Mouse (Mus musculus) urinary bladder, postnatal 10 days (tissue): ENCODE measurements at regions not wholly inside any gene's neighbourhood (a gene's known extent, or its start where the extent isn't known, plus 50 kb on each side); places are given as distances from the start of the nearest gene placed in this dataset.
"Not testable (repeated sequence)": the region's sequence is repeated elsewhere in the genome, so short reads cannot be mapped to it uniquely, and the experiment has no call there.

Source experiments
- DNase-seq: peaks from one replicate; pipeline ENCODE4 v3.0.0; 2022; ENCODE audit warnings: low spot score

DNA sequence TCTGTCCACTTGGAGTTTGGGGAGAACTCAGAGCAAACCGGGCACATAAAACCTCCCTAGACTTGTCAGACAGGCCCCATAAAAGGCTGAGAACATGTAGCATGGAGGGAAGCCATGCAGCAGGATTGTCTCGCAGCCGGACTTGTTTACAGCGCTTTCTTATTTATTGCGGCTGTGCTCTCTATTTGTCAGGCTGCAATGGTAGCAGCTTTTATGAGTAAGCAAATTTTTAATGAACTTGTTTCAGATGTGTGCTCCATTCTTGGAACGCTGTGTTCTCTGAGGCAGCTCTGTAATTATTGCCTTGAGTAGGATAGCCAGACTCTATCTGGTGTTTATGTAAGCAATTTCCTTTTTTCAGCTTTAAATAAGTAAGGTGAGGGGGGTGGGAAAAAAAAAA, 169.2 kb upstream of the Camk1g start:
- DNase-seq = no peak

DNA sequence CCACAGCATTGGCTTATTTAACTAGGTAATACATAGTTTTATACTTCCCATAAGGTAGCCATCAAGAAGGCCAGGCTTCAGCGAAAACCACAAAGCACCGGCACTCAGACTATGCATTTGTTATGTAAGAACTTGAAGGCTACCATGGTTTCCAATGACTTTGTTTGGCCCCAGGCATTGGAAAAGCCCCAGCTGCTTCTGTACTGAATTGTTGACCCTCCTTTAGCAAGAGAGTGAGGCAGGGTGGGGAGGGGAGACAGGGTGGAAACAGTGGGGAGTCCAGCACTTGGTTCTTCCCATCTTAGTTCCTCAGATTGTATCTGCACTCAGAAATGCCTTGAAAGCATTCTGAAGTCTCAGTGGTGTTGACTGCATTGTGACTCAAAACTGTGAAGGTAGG, 168.3 kb upstream of the Camk1g start:
- DNase-seq = no peak

DNA sequence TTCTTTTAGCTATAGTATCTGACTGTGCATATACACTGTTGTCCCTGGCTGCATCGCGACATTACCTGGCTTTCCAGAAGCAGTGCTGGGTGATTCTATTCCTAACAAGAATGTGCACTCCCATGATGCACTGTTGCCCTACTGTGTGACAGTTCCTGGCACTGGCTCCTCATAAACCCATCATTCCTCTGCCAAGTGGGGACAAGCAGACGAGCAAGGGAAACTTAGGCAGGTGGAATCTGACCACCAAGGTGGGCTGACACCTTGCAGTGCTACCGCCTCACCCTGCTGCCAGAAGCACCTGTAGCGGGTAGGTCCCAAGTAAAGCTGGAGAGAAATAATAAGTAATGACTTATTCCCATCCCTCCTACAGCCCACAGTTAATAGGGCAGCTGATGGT, 167.5 kb upstream of the Camk1g start:
- DNase-seq = no peak

DNA sequence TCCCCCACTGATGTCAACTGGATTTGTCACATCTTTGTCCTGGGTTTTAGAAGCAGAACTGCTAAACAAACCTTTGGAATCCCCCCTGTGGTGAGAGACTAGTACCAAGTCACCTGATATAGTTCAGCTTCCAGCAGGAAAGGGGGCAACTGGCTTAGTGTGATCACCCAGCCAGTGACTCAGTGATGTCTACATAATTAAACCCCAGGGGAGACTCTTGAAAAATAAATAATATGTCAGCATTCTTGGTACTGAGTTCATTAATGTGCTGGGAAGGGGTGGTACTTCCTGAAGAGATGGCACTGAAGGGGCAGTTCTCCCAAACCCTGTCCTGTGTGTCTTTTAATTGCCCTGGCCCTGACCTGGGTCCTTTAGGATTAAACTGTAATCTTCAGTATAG, 166.5 kb upstream of the Camk1g start:
- DNase-seq = no peak

DNA sequence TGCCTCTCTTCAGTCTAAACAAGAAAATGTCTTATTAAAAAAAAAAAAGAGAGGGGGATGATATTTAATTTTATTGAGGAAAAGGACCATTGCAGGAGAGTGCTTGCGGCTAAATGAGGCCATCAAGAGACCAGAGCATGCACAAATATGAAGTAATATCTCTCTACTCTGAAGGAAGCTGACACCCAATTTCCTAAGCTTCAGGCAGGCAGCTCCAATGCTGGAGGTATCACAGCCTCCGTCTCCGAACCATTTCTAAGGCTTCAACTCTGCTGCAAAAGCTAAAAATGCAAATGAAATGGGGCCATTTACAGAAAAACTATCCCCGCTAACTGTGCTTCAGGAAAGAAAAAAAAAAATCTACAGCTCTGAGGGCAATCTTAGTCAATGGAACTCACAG, 164.4 kb upstream of the Camk1g start:
- no peak for DNase-seq

DNA sequence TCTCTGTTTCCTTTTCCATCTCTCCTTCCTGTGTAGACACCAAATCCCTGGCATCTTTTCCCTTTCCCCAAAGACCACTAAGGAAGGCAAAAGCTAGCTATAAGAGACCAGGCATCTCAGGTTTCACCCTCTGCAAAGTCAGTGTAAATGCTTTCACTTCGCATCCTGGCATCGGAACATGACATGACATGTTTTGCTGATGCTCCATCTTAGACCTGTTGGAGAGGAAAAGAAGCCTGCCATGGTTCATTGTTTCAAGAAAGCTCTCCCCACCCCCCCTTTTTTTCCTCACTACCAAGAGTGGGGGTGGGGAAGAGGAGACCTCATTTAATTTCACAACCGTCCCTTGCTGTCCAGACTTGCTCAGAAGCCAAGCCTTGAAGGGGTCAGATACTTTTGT, 156.4 kb upstream of the Camk1g start:
- no peak for DNase-seq

DNA sequence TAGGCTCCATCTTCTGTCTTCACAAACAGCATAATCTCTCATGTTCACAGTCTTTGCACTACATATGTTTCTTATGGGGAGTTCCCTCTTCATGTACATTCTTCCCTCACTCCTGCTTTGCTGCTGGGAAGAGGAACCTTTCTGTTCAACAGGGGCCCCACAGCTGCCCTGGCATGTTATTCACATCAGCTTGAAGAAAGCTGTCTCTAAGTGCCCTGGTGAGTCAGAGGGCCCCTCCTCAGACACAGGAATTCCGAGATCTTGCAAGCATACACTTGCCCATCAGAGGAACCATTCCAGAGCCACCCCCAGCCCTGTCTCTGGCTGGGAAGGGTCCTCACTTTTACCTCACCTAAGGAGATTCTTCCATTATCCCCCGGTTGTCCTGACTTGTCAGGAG, 151.9 kb upstream of the Camk1g start:
- no peak for DNase-seq

DNA sequence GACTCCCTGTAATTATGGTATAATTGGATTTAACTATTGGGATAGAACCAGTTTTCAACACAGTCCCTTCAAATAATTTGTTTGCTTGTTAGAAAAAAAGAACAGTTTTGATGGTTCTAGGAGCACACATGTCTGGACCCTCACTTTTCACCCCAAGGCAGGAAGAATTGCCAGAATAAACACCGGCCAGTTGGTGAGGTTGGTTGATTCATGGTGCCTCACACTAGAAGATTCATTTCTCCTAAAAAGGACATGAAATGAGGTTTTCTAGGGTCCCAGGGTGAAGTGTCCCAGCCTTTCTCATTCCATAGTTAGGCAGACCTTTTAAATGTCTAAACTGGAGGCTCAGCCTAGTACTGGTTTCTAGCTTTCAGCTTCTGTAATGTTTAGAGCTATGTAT, 148.7 kb upstream of the Camk1g start:
- DNase-seq = no peak

DNA sequence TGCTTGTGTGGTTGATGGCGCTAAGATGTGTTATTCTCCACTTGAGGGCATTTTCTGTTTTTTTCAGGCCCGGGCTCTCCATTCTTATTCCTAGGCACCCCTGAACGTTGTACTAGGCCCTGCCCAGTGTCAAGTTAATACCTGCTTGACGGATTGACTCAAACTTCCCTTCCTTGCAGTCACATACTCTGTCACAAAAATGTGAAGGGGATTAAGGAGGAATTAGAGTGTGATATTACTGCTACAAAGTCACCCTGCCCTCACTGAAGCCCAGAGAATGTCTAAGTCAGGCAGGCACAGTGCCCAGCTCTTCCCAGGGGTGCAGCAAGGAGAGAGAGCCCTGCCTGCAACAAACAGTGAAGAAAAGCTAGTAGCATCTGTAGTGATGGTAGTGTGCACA, 147.9 kb upstream of the Camk1g start:
- DNase-seq = no peak

DNA sequence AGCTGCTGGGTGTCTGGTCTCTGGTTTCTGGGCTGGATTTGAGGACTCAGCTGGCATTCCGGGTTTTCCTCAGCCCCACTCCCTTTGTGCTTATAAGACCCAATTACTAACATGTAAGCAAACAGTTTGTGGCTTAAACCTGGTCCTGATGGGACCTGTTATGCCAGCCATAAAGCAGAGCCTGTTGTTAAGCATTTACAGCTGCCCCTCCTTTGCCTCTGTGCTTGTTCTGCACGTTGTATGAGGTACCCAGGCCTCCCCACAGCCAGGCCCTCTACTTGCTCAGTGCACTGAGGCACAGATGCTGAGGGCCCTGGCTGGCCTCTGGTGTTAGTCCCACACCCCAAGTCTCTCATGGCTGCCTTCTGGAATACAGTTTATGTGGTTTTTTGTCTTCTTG, 147.2 kb upstream of the Camk1g start:
- no peak for DNase-seq

DNA sequence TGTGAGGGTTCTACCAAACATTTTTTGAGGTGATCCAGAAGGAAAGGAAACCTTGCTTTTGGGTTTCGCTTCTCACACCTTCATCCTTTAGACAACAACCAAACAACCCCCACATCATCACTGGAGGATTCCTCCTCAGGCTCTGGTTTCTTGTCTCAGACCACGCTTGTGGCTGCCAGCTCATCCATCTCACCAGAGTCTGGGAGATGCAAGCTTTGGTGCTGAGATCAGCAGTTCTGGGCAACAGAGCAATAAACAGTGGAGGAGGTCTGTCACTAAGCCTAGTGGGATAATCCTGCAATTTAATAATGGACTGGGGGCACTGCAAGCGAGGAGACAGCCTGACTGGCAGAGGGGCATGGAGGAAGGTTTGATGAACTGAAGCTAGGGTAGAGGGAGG, 146.3 kb upstream of the Camk1g start:
- no peak for DNase-seq

DNA sequence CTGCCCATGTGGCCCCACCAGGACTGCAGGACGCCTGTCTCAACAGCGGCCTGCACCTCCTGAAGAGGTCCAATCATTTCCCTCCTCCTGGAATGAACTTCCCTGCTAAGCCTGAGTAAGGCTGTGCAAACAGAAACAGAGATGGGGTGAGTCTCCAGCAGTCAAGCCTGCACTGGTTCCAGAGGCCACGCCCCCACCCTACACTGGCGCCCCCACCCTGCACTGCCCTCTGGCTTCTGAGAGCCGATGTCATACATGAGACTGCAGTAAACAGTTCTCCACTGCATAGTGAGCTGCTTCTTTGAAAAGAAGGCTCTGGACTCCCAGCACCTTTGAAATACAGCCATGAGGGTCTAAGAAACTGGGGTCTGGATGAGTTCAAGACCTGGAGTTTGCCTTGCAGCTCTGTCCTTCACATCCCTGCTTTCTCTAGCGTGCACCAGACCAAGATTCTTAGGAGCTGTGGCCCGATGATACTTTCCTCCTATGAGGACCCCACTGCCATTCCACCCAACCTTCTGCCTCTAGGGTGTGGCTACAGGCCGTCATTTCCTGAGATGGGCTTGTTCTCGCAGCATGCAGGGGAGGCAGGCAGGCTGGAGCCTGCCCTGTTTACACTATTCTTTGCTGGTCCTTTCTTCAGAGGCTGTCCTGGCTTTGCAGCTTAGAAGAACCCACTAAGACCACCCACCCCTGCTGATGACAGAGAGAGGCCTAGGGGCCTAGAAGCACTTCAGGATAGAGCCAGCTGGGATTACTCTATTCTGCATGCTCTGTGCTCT, 144.0 kb upstream of the Camk1g start:
- DNase-seq = no peak

DNA sequence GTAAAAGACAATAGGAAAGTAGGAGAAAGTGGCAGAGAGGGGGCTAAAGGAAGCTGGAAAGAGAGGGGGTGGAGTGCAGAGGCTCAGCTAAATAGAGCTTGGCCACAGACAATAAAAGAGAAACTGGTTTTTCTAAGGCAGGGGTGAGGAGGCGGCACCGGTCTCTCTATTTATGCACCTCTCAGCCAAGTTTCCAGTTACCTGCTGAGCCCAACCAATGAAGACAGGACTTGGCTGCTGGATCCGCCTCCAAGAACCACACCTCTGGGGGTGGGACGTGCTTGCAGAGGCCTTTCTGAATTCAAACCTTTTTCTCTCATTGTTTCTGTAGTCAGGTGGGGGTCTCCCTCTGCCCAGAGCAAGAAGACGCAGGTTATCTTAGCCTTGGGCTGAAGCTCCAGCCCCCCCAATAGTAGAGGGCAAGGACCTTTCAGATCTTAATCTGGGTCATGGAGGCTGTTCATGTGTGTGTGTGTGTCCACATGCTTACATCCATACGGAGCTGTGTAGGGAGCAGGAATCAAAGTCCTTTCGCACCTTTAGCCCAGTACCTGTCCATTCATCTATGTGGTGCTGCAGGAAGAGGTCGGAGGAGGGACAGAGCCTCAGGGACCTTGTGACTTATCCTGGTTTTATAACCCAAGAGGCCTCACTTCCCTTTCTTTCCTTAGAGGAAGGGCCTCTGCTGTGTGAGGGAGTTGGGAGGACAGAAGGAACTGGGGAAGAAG, 140.1 kb upstream of the Camk1g start:
- no peak for DNase-seq

DNA sequence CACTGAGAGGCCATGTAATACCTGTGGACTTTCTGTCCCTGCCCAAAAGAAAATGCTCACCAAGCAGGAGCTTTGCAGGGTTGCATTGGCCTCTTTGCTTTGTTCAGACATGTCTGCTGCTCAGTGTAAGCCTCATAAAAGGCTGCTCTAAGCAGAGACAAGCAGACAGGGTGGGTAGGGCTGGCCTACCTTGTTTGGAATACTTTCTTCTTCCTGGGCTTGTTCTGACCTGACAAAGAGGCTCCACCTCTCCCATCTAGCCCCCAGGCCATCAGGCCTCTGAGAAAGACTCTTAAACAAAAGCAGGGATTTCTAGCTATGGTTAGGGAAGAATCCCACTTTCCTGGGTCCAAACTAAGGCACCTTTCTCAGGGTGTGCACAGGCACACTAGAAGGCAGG, 138.2 kb upstream of the Camk1g start:
- no peak for DNase-seq

DNA sequence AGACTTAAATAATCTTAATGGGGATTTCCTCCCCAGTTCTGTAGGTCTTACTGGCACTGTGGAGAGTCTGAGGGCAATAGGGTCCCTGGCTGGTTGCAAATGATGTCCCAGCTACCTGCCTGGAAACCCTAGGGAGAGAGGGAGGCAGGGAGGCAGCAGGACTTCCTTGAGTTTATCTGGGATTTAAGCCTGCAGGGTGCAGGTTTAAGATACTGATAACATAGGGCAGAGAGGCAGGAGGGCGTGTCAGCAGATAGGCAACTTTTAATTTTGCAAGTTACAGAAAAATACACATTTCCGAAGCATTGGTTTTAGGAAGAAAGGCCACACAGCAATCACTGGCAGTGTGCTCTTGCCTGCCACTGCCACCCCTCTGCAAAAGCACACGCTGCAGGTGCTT, 136.9 kb upstream of the Camk1g start:
- no peak for DNase-seq

DNA sequence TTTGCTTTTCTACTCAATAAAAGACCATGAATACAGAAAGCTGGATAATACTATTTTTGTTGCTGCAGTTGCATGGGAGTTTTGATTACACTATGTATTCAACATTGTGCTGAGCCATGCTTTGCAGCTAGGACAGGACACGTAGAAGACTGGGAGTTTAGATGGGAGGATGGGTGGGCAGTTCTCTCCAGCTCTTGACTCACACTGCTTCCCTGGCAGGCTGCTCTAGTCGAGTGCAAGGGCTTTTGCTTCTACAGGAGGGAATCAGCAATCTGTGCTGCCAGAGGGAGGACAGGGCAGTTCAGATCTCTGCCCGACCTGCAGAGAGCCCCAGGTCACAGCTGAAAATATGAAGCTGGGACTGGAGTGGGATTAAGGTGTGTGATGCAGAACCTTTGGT, 135.3 kb upstream of the Camk1g start:
- DNase-seq = no peak

DNA sequence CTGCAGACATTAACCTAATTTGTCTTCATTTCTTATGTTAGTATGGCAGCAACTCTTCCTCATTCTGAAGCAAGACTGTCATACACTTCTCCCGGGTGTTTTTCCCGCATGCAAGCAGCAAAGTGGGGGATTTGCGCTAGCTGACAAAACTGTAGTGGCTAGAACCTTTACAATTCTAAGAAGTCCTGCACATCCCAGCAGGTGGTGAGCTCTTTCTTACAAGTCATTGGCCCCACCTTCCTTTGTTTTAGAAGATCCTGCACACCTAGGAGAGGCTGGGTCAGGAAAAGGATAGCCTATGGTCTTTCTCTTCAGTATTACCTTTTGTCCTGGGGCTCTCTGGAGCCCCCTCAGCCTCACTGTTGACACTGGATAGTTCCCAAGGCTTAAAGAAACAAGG, 134.5 kb upstream of the Camk1g start:
- no peak for DNase-seq

DNA sequence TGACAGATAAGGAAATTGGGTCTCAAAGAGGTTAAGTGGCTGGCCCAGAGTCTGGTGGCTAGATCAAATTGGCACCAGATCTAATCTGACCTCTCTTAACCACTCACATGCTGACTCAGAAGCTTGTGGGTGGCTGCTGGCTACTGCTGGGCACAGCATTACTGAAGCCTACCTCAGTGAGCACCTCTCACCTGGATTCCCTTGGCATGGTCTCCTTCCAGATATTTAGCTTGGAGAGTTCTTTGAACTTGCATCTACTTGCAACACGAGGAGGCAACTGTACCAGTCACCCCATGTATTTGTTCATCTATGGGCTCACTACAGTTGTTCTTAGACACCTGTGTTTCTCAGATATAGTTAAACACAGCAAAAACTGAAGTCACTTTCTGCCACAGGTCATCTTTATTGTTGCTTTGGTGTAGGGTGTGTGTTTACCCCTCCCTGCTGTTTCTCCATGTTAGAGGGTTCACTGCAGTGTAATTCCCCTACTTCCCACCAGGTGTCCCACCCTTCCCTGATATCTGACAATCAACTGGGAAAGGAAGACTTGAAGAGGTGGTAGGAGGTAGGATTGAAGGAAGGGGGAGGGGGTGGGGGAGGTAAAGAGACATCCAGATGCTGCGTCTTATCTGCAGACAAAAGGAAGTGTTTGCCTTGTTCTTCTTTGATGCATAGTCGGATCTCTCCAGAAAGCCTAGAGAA, 133.7 kb upstream of the Camk1g start:
- no peak for DNase-seq

DNA sequence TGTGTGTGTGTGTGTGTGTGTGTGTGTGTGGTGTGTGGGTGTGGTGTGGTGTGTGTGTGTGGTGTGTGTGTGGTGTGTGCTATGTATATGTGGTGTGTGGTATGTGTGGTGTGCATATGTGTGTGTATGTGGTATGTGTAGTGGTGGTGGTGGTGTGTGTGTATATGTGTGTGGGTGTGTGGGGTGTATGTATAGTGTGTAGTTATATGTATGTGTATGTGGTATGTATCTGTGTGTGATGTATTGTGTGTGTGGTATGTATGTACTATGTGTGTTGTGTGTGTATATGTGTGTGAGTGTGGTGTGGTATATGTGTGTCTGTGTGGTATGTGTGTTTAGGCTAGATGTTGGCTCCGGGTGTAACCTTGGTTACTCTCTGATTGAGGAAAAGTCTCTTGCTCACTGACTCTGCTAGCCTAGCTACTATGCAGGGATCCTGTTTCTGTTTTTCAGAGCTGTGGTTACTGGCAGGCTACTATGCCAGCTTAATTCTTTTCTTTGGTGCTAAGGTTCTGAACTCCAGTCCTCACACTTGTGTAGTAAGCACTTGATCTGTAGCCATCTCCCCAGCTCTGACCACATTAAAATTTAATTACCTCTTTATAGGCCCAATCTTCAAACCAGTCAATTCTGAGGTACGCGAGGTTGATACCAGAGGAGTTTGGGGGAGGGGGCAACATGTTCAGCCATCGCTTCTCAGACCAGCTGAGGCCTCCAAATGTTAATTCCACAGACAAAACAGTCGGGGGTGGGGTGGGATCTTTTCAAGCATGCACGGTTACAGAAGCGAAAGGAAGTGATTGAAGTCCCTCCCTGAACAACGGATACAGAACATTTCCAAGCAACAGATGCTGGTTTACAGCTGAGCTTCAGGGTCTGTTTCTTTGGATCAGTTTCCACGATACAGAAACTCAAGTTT, 126.4 kb upstream of the Camk1g start:
- DNase-seq = no peak

DNA sequence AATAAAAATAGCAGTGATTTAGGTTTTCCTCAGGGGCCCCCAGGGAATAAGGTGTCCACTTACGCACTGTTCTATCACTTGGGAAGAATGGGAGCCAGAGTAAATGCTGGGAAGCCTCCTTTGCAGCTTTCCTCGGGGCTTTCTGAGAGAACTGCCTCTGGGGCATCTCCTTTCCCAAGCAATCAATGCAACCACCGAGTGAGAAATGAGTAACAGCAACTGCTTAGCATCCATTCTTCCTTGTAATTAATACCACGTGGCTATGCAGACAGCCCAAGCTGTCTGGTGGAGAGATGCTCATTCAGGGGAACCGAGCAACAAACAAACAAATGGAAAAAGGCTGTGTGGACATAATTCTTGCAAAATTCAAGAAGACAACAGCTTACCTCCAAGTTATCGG, 117.9 kb upstream of the Camk1g start:
- no peak for DNase-seq

DNA sequence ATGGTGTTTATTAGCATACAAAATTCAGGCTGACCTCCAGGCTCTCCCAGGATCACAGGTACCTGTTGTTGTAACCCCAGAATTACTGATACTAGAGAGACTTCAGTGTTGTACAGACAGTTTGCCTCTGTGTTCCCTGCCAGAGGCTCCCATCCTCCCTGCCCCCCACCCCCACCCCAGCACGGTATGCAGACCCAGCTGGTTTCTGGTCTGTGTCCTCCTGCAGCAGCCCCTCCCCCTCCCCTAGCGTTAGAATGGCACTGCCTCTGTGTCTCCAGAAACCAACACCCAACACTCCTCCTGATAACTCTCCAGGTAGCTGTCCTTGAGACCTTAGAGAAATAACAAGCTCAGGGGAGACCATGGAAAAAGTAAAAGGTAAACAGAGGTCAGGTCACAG, 116.6 kb upstream of the Camk1g start:
- DNase-seq = not testable (repeated sequence)

DNA sequence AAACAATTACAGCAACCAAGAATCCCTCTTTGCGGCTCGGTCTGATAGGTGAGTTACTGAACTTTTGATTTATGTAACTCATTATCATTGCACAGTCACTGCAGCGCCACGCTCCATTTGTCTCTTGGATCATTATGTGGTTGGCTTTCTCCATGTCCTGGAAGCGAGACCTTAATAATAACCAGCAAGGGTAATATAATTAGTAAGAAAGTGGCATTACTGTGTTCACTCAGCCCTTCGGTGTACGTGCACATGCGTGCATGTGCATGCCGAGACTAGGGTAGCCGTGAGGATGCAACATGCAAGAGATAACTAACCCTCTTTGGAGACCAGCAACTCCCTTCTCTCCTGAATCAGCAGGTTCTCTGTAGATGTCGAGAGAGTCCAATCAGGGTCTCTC, 114.9 kb upstream of the Camk1g start:
- no peak for DNase-seq
